Mouse (Mus musculus): Measurements from ENCODE around the gene Ankrd61. TPM values are rescaled to one million over a fixed set of nuclear protein-coding genes. Genes with fewer than 3 reads are reported as not detected.

Ankrd61 gene
- polyA plus RNA-seq, 1 experiment from 2014 or later: 0.16 TPM

GRCm38 (mm10) chr5:143874571-143874970, 22.9 kb downstream of the Ankrd61 start:
- WGBS: 54% methylated on average over 4 of the region's 4 CpGs
- Histone ChIP-seq H3K4me1 (ENCODE audit: insufficient read depth, low read depth, low read length) (no peaks in the 10 kb centered on the region), H3K36me3 (ENCODE audit: insufficient read depth, low read length) (peaks cover 38% of the 10 kb centered on the region; the same call in 1 of the 2 replicates), H3K27ac (ENCODE audit: low read length) (no peak overlapping the region), H3K9ac (replicated peaks; ENCODE audit: low read depth) (no peak overlapping the region), H3K4me2 (replicated peaks; ENCODE audit: low read depth, low read length) (no peak overlapping the region), H3K27me3 (replicated peaks; ENCODE audit: insufficient read depth, low read length) (no peaks in the 10 kb centered on the region), H3K9me3 (ENCODE audit: low read length) (no peaks in the 10 kb centered on the region), H3K4me3 (ENCODE audit: low read depth, low read length) (no peak overlapping the region)
- DNase-seq (ENCODE audit: low spot score) (no peak), ATAC-seq (no peak)
- TF ChIP-seq EP300 (IDR thresholded peaks at IDR 0.05): no peak
- TF ChIP-seq CTCF (IDR thresholded peaks at IDR 0.05): no peak

GRCm38 (mm10) chr5:143871547-143872169, 25.8 kb downstream of the Ankrd61 start:
- 72% methylated on average over 11 of the region's 11 CpGs for WGBS
- no peak for ATAC-seq
- Histone ChIP-seq H3K27ac (ENCODE audit: low read length) (no peak overlapping the region), H3K4me1 (ENCODE audit: insufficient read depth, low read depth, low read length) (no peaks in the 10 kb centered on the region), H3K4me2 (replicated peaks; ENCODE audit: low read depth, low read length) (no peak overlapping the region), H3K4me3 (ENCODE audit: low read depth, low read length) (no peak overlapping the region), H3K9me3 (ENCODE audit: low read length) (no peaks in the 10 kb centered on the region), H3K9ac (replicated peaks; ENCODE audit: low read depth) (no peak overlapping the region), H3K27me3 (replicated peaks; ENCODE audit: insufficient read depth, low read length) (no peaks in the 10 kb centered on the region), H3K36me3 (ENCODE audit: insufficient read depth, low read length) (peaks cover 18% of the 10 kb centered on the region; the same call in 1 of the 2 replicates)
- no peak for DNase-seq (ENCODE audit: low spot score)
- TF ChIP-seq CTCF (IDR thresholded peaks at IDR 0.05) (no peak), EP300 (IDR thresholded peaks at IDR 0.05) (no peak)

Other genes with a start within 250 kb of the Ankrd61 start
- 7.9 and 8.5 TPM in 2 replicates for gene Usp42, start 165.4 kb downstream of the Ankrd61 start, polyA plus RNA-seq (2015; fragmentation: Nextera tagmentation; extraction: Ambion mirVana)
- 24.4 and 25.1 TPM in 2 replicates for gene Eif2ak1, start 79.9 kb downstream of the Ankrd61 start, polyA plus RNA-seq (2015; fragmentation: Nextera tagmentation; extraction: Ambion mirVana)
- 35.7 and 37.0 TPM in 2 replicates for gene Aimp2, start 12.2 kb upstream of the Ankrd61 start, polyA plus RNA-seq (2015; fragmentation: Nextera tagmentation; extraction: Ambion mirVana)
- gene Pms2, start 12.3 kb upstream of the Ankrd61 start, polyA plus RNA-seq (2015; fragmentation: Nextera tagmentation; extraction: Ambion mirVana): 7.9 and 8.3 TPM in 2 replicates
- not detected in 2 replicates for gene Gm42421, start 30.5 kb upstream of the Ankrd61 start, polyA plus RNA-seq (2015; fragmentation: Nextera tagmentation; extraction: Ambion mirVana)
- 3.0 and 3.5 TPM in 2 replicates for gene Rsph10b, start 35.4 kb upstream of the Ankrd61 start, polyA plus RNA-seq (2015; fragmentation: Nextera tagmentation; extraction: Ambion mirVana)
- 87.4 and 98.1 TPM in 2 replicates for gene Ccz1, start 117.2 kb upstream of the Ankrd61 start, polyA plus RNA-seq (2015; fragmentation: Nextera tagmentation; extraction: Ambion mirVana)
- 0.72 and 0.95 TPM in 2 replicates for gene Ocm, start 129.0 kb upstream of the Ankrd61 start, polyA plus RNA-seq (2015; fragmentation: Nextera tagmentation; extraction: Ambion mirVana)
- 4.5 and 4.7 TPM in 2 replicates for gene Lmtk2, start 202.8 kb upstream of the Ankrd61 start, polyA plus RNA-seq (2015; fragmentation: Nextera tagmentation; extraction: Ambion mirVana)

All from lung, postnatal 0 days (tissue).